Mouse (Mus musculus) naive thymus-derived CD4-positive, alpha-beta T cell, adult 5 months (primary cell): ENCODE measurements around the gene Fut8. TPM values are rescaled to one million over a fixed set of nuclear protein-coding genes. Genes with fewer than 3 reads are reported as not detected.

Experiments
- polyA plus RNA-seq: library from polyadenylated mRNA; unstranded; fragments of 100-300 nt; shearing (Covaris generic); gene quantifications from one replicate; pipeline ENCODE4 v1.2.1, GENCODE M21; 2017

Gene Fut8
- 29.6 TPM for polyA plus RNA-seq

GRCm38 (mm10) chr12:77237950-77238530 is at the start of gene Fut8:
Gene Fut8 (plus strand): TSS chr12:77238125.

